Mouse (Mus musculus): ENCODE data around the gene Galnt17. TPM values are rescaled to one million over a fixed set of nuclear protein-coding genes. Genes with fewer than 3 reads are reported as not detected.
A peak's percentile ranks its signal among the peaks of the same experiment; 100 is the strongest.

The Galnt17 gene
- total and polyA plus RNA-seq, 3 experiments: 2.0 to 4.6 (median 3.8) TPM

- Histone ChIP-seq H3K79me2 (replicated peaks; ENCODE audit: control insufficient read depth, insufficient read depth, low read length) (no peaks in the 10 kb centered on the region), H3K4me3 (no peak overlapping the region), H3K36me3 (ENCODE audit: control insufficient read depth, insufficient read depth, low read length) (no peaks in the 10 kb centered on the region), H3K9ac (ENCODE audit: low read depth, low read length) (no peak overlapping the region), H3K27ac (no peak overlapping the region), H3K4me1 (ENCODE audit: control insufficient read depth, insufficient read depth, low read length) (no peaks in the 10 kb centered on the region; the same call in 1 of the 2 replicates), H3K27me3 (ENCODE audit: control insufficient read depth, insufficient read depth, low read length) (no peaks in the 10 kb centered on the region)
- WGBS: 73% methylated on average over 1 of the region's 1 CpGs
- intact Hi-C loops (cut with DNase I): no loop called here
- TF ChIP-seq POLR2A (IDR thresholded peaks at IDR 0.05; ENCODE audit: insufficient read depth, low read depth, low read length) (no peak), CTCF (IDR thresholded peaks at IDR 0.05) (no peak), EP300 (IDR thresholded peaks at IDR 0.05; ENCODE audit: insufficient read depth, low read depth, low read length) (no peak)
- no peak for DNase-seq
These were observed 213.5 kb downstream of the Galnt17 start for GRCm38 (mm10) chr5:131094771-131095170.

GRCm38 (mm10) chr5:131094138-131094537, 214.2 kb downstream of the Galnt17 start:
- no peak overlapping the region for H3K9ac ChIP-seq (ENCODE audit: low read depth, low read length)
- DNase-seq: no peak
- H3K27me3 ChIP-seq (ENCODE audit: control insufficient read depth, insufficient read depth, low read length): no peaks in the 10 kb centered on the region
- no peaks in the 10 kb centered on the region for H3K79me2 ChIP-seq (replicated peaks; ENCODE audit: control insufficient read depth, insufficient read depth, low read length)
- TF ChIP-seq CTCF (IDR thresholded peaks at IDR 0.05): no peak
- no peak for TF ChIP-seq POLR2A (IDR thresholded peaks at IDR 0.05; ENCODE audit: insufficient read depth, low read depth, low read length)
- TF ChIP-seq EP300 (IDR thresholded peaks at IDR 0.05; ENCODE audit: insufficient read depth, low read depth, low read length): no peak
- intact Hi-C loops (cut with DNase I): no loop called here
- H3K36me3 ChIP-seq (ENCODE audit: control insufficient read depth, insufficient read depth, low read length): no peaks in the 10 kb centered on the region
- H3K4me3 ChIP-seq: no peak overlapping the region
- H3K4me1 ChIP-seq (ENCODE audit: control insufficient read depth, insufficient read depth, low read length): no peaks in the 10 kb centered on the region; the same call in 1 of the 2 replicates
- WGBS: 77% methylated on average over 6 of the region's 6 CpGs
- no peak overlapping the region for H3K27ac ChIP-seq

GRCm38 (mm10) chr5:131089876-131090275, 218.4 kb downstream of the Galnt17 start:
- TF ChIP-seq POLR2A (IDR thresholded peaks at IDR 0.05; ENCODE audit: insufficient read depth, low read depth, low read length) (no peak), CTCF (IDR thresholded peaks at IDR 0.05) (no peak), EP300 (IDR thresholded peaks at IDR 0.05; ENCODE audit: insufficient read depth, low read depth, low read length) (no peak)
- DNase-seq: no peak
- Histone ChIP-seq H3K4me3 (no peak overlapping the region), H3K27ac (no peak overlapping the region), H3K79me2 (replicated peaks; ENCODE audit: control insufficient read depth, insufficient read depth, low read length) (no peaks in the 10 kb centered on the region), H3K36me3 (ENCODE audit: control insufficient read depth, insufficient read depth, low read length) (no peaks in the 10 kb centered on the region), H3K27me3 (ENCODE audit: control insufficient read depth, insufficient read depth, low read length) (no peaks in the 10 kb centered on the region), H3K4me1 (ENCODE audit: control insufficient read depth, insufficient read depth, low read length) (no peaks in the 10 kb centered on the region), H3K9ac (ENCODE audit: low read depth, low read length) (no peak overlapping the region)
- WGBS: 62% methylated on average over 8 of the region's 8 CpGs
- intact Hi-C loops (cut with DNase I): no loop called here

GRCm38 (mm10) chr5:131088866-131089265, 219.4 kb downstream of the Galnt17 start:
- intact Hi-C loops (cut with DNase I): no loop called here
- Histone ChIP-seq H3K79me2 (replicated peaks; ENCODE audit: control insufficient read depth, insufficient read depth, low read length) (no peaks in the 10 kb centered on the region), H3K36me3 (ENCODE audit: control insufficient read depth, insufficient read depth, low read length) (no peaks in the 10 kb centered on the region), H3K27ac (no peak overlapping the region), H3K4me1 (ENCODE audit: control insufficient read depth, insufficient read depth, low read length) (no peaks in the 10 kb centered on the region), H3K4me3 (no peak overlapping the region), H3K27me3 (ENCODE audit: control insufficient read depth, insufficient read depth, low read length) (no peaks in the 10 kb centered on the region), H3K9ac (ENCODE audit: low read depth, low read length) (no peak overlapping the region)
- WGBS: 42% methylated on average over 11 of the region's 11 CpGs
- DNase-seq: no peak
- TF ChIP-seq POLR2A (IDR thresholded peaks at IDR 0.05; ENCODE audit: insufficient read depth, low read depth, low read length): no peak
- no peak for TF ChIP-seq CTCF (IDR thresholded peaks at IDR 0.05)
- no peak for TF ChIP-seq EP300 (IDR thresholded peaks at IDR 0.05; ENCODE audit: insufficient read depth, low read depth, low read length)

- Histone ChIP-seq H3K79me2 (replicated peaks; ENCODE audit: control insufficient read depth, insufficient read depth, low read length) (no peaks in the 10 kb centered on the region), H3K4me1 (ENCODE audit: control insufficient read depth, insufficient read depth, low read length) (no peaks in the 10 kb centered on the region), H3K27ac (no peak overlapping the region), H3K27me3 (ENCODE audit: control insufficient read depth, insufficient read depth, low read length) (no peaks in the 10 kb centered on the region), H3K36me3 (ENCODE audit: control insufficient read depth, insufficient read depth, low read length) (no peaks in the 10 kb centered on the region), H3K4me3 (no peak overlapping the region), H3K9ac (ENCODE audit: low read depth, low read length) (no peak overlapping the region)
- DNase-seq: no peak
- 52% methylated on average over 14 of the region's 14 CpGs for WGBS
- no peak for TF ChIP-seq EP300 (IDR thresholded peaks at IDR 0.05; ENCODE audit: insufficient read depth, low read depth, low read length)
- TF ChIP-seq POLR2A (IDR thresholded peaks at IDR 0.05; ENCODE audit: insufficient read depth, low read depth, low read length): no peak
- no peak for TF ChIP-seq CTCF (IDR thresholded peaks at IDR 0.05)
- intact Hi-C loops (cut with DNase I): no loop called here
These were observed 225.1 kb downstream of the Galnt17 start for GRCm38 (mm10) chr5:131083072-131083657.

GRCm38 (mm10) chr5:131077682-131078081, 230.6 kb downstream of the Galnt17 start:
- 36% methylated on average over 1 of the region's 1 CpGs for WGBS
- no peak for DNase-seq
- Histone ChIP-seq H3K79me2 (replicated peaks; ENCODE audit: control insufficient read depth, insufficient read depth, low read length) (no peaks in the 10 kb centered on the region), H3K4me1 (ENCODE audit: control insufficient read depth, insufficient read depth, low read length) (no peaks in the 10 kb centered on the region), H3K27me3 (ENCODE audit: control insufficient read depth, insufficient read depth, low read length) (no peaks in the 10 kb centered on the region), H3K4me3 (no peak overlapping the region), H3K36me3 (ENCODE audit: control insufficient read depth, insufficient read depth, low read length) (no peaks in the 10 kb centered on the region), H3K27ac (no peak overlapping the region), H3K9ac (ENCODE audit: low read depth, low read length) (no peak overlapping the region)
- intact Hi-C loops (cut with DNase I): no loop called here
- TF ChIP-seq POLR2A (IDR thresholded peaks at IDR 0.05; ENCODE audit: insufficient read depth, low read depth, low read length) (no peak), CTCF (IDR thresholded peaks at IDR 0.05) (peak; percentile 29), EP300 (IDR thresholded peaks at IDR 0.05; ENCODE audit: insufficient read depth, low read depth, low read length) (no peak)
